Mouse (Mus musculus): ENCODE measurements around the gene Ccdc110.

The Ccdc110 gene

DNA sequence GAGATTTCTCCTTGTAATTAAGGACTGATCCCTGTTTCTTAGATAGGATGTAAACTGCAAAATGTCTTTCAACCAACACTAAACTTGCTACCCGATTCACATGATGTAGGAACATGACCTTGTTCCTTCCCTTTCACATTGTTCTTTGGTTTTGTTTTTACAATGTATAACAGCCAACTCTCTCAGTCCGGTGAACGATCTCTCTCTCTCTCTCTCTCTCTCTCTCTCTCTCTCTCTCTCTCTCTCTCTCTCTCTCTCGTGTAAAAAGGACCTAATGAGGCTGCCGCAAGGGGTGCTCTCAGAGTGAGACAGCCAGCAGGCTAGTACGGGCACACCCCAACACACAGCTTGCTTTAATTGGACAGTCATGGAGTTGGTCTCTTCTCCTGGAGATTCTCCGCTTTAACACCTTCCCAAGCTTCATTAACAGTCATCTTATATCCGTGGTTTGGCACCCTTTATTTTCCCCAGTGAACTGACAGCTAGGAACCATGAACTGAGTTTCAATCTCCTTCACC lies 39.6 kb downstream of the Ccdc110 start:
- in situ Hi-C loops (cut with MboI; ENCODE audit: low pct_unique_long_range_greater_than_20kb in 1 of 2, low sequenced_read_pairs in 2 of 2, unreplicated experiment in 1 of 2): no loop called here

GRCm38 (mm10) chr8:45975126-45975836 lies 40.9 kb downstream of the Ccdc110 start, which contains the start of the genes 1700029J07Rik and Ufsp2:
Gene 1700029J07Rik (minus strand): TSS chr8:45975252.
Gene Ufsp2 (plus strand): TSS chr8:45975528.
- in situ Hi-C loops (cut with MboI; ENCODE audit: low pct_unique_long_range_greater_than_20kb in 1 of 2, low sequenced_read_pairs in 2 of 2, unreplicated experiment in 1 of 2): no loop called here

DNA sequence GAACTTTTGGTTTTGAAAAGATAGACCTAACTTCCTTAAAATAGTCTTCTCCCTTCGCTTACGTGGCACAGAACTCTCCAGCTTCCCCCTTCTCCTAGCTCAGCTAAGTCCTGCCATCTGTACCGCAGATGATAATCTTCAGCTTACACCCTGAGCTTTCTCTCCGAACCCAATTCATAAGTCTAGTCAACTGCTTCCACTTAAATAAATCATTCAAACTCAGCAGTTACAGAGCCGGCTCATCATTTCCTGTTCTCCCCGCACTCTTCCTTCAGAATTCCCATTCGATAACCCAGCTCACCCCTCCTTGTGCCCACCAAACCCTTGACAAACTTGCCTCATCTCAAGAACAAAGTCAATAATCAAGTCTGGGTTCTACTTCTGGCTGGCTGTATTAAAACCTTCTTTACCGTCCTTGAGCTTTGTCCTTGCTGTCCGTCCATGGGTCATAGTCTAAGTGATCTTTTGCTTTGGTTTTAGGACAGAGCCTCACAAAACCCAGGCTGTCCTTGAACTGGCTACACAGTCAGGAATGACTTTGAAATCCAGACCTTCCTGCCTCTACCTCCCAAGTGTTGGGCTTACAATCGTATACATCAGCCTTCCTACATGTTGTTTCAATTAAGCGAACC lies 41.5 kb downstream of the Ccdc110 start:
- in situ Hi-C loops (cut with MboI; ENCODE audit: low pct_unique_long_range_greater_than_20kb in 1 of 2, low sequenced_read_pairs in 2 of 2, unreplicated experiment in 1 of 2): no loop called here

DNA sequence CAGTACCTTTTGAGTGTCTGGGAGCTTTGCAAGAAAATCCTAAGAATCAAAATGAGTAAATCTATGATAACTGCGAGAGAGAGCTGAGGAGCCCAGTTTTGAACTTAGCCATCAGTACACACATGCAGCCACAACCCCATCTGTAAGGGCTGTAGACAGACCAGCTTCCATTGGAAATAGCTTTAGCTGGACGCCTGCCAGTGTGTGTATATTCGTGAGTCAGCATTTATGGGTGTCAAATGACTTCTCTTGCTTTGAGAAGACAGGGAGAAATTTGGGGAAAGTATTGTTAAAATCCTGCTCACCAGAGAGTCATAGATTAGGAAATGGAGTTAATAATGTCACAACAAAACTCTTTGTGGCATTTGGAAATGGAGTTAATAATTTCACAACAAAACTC lies 52.2 kb downstream of the Ccdc110 start:
- in situ Hi-C loops (cut with MboI; ENCODE audit: low pct_unique_long_range_greater_than_20kb in 1 of 2, low sequenced_read_pairs in 2 of 2, unreplicated experiment in 1 of 2): no loop called here

DNA sequence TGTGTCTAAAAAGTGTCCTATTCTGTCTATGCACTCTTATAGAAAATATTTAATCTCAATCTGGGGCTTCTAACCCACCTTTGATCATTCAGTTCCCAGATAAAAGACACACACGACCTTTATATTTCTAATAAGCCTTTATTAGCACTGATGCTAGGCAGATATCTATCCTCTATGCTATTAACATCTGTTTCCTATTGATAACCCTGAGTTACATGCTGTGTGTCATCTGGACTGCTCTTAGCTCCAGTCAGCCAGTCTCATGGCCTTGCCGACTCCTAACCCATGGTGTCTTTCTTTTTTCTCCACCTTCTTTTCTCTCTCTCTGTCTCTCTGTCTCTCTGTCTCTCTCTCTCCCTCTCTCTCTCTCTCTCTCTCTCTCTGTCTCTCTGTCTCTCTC lies 53.8 kb downstream of the Ccdc110 start:
- in situ Hi-C loops (cut with MboI; ENCODE audit: low pct_unique_long_range_greater_than_20kb in 1 of 2, low sequenced_read_pairs in 2 of 2, unreplicated experiment in 1 of 2): no loop called here

DNA sequence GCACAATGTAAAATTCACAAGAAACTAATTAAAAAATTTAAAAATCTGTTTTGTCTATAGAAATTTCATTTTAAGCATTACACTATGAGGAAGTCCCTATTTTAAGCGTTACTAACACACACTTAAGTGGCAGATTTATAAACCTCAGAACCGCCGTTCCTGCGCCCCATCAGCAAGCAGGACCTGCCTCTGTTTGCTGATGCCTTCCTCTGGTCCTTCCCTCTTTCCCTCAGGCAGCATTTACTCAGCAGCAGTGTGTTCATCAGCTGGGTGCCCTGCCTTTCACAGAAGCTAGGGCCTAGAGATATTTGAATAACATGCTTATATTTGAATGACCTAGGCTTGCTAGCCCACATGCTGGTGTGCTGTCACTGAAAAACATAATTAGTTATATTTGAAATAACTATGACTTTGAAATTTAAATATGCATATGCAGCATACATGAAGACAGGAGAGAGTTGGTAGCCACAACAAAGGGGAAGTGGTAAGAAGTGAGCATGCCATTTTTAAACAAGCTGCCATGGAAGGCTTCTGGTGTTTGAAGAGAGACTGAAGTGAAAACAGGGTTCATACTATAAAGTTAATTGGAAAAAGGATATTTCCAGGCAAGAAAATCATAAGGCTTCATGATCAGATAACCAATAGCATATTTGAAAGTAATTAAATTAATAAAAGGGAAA lies 56.4 kb downstream of the Ccdc110 start:
- in situ Hi-C loops (cut with MboI; ENCODE audit: low pct_unique_long_range_greater_than_20kb in 1 of 2, low sequenced_read_pairs in 2 of 2, unreplicated experiment in 1 of 2): no loop called here

Measured in mouse embryonic stem cell (cell line).